Mouse (Mus musculus): ENCODE measurements around the gene Gucy2g. TPM values are rescaled to one million over a fixed set of nuclear protein-coding genes. Genes with fewer than 3 reads are reported as not detected.

The Gucy2g gene
- polyA plus RNA-seq, 2 experiments, result 0.03 TPM; not detected in 1

GRCm38 (mm10) chr19:55251383-55252124 lies 10.5 kb upstream of the Gucy2g start, which contains the start of gene Acsl5:
TSS of gene Acsl5 (plus strand) at chr19:55251938.
- Histone ChIP-seq H3K36me3 (replicated peaks; ENCODE audit: control insufficient read depth, insufficient read depth, low read depth) (no peaks in the 10 kb centered on the region), H3K9ac (replicated peaks) (no peak within 1 kb of the TSS), H3K9me3 (ENCODE audit: control insufficient read depth, low read length) (no peaks in the 10 kb centered on the region), H3K27me3 (ENCODE audit: control insufficient read depth, insufficient read depth, low read length) (no peaks in the 10 kb centered on the region), H3K4me1 (replicated peaks; ENCODE audit: control insufficient read depth in 2 of 2, insufficient read depth in 2 of 2, low read length in 1 of 2) (peaks cover 21 to 25% of the 10 kb centered on the region in 2 experiments), H3K4me2 (ENCODE audit: low read depth) (peak within 1 kb of the TSS; percentile 72), H3K27ac (no peak within 1 kb of the TSS), H3K4me3 (ENCODE audit: insufficient read depth in 1 of 2, low read depth in 2 of 2, low read length in 2 of 2) (no peak within 1 kb of the TSS)
- WGBS (ENCODE audit: insufficient replicate concordance), result 72% methylated on average over 9 of the region's 9 CpGs
- no peak for DNase-seq (ENCODE audit: low read depth in 3 of 3, low spot score in 3 of 3)
- no peak for ATAC-seq (ENCODE audit: insufficient read depth)
- TF ChIP-seq CTCF (IDR thresholded peaks at IDR 0.05; ENCODE audit: low read depth), result no peak
- TF ChIP-seq EP300 (IDR thresholded peaks at IDR 0.05; ENCODE audit: low read depth), result no peak

GRCm38 (mm10) chr19:55250451-55250850 lies 9.4 kb upstream of the Gucy2g start:
- H3K4me2 ChIP-seq (ENCODE audit: low read depth), result no peak overlapping the region
- no peaks in the 10 kb centered on the region for H3K9me3 ChIP-seq (ENCODE audit: control insufficient read depth, low read length)
- peaks cover 21 to 23% of the 10 kb centered on the region in 2 experiments for H3K4me1 ChIP-seq (replicated peaks; ENCODE audit: control insufficient read depth in 2 of 2, insufficient read depth in 2 of 2, low read length in 1 of 2)
- DNase-seq (ENCODE audit: low read depth in 3 of 3, low spot score in 3 of 3), result no peak
- H3K9ac ChIP-seq (replicated peaks), result no peak overlapping the region
- no peak overlapping the region for H3K27ac ChIP-seq
- TF ChIP-seq EP300 (IDR thresholded peaks at IDR 0.05; ENCODE audit: low read depth) (no peak), CTCF (IDR thresholded peaks at IDR 0.05; ENCODE audit: low read depth) (no peak)
- no peaks in the 10 kb centered on the region for H3K36me3 ChIP-seq (replicated peaks; ENCODE audit: control insufficient read depth, insufficient read depth, low read depth)
- WGBS (ENCODE audit: insufficient replicate concordance), result 64% methylated on average over 5 of the region's 5 CpGs
- no peak overlapping the region for H3K4me3 ChIP-seq (ENCODE audit: insufficient read depth in 1 of 2, low read depth in 2 of 2, low read length in 2 of 2)
- H3K27me3 ChIP-seq (ENCODE audit: control insufficient read depth, insufficient read depth, low read length), result no peaks in the 10 kb centered on the region
- ATAC-seq (ENCODE audit: insufficient read depth), result no peak

- no peaks in the 10 kb centered on the region for H3K27me3 ChIP-seq (ENCODE audit: control insufficient read depth, insufficient read depth, low read length)
- no peaks in the 10 kb centered on the region for H3K9me3 ChIP-seq (ENCODE audit: control insufficient read depth, low read length)
- ATAC-seq (ENCODE audit: insufficient read depth), result peak; percentile 44
- TF ChIP-seq CTCF (IDR thresholded peaks at IDR 0.05; ENCODE audit: low read depth) (no peak), EP300 (IDR thresholded peaks at IDR 0.05; ENCODE audit: low read depth) (peak; percentile 28)
- H3K36me3 ChIP-seq (replicated peaks; ENCODE audit: control insufficient read depth, insufficient read depth, low read depth), result no peaks in the 10 kb centered on the region
- no peak for DNase-seq (ENCODE audit: low read depth in 3 of 3, low spot score in 3 of 3)
- H3K4me1 ChIP-seq (replicated peaks; ENCODE audit: control insufficient read depth in 2 of 2, insufficient read depth in 2 of 2, low read length in 1 of 2), result peaks cover 18 to 32% of the 10 kb centered on the region in 2 experiments
- peak overlapping the region; percentile 31; the same call in 1 of the 2 replicates for H3K9ac ChIP-seq (replicated peaks)
- H3K27ac ChIP-seq, result peak overlapping the region; percentile 62
- WGBS (ENCODE audit: insufficient replicate concordance), result 8% methylated on average over 9 of the region's 9 CpGs
- H3K4me2 ChIP-seq (ENCODE audit: low read depth), result peak overlapping the region; percentile 40
- no peak overlapping the region for H3K4me3 ChIP-seq (ENCODE audit: insufficient read depth in 1 of 2, low read depth in 2 of 2, low read length in 2 of 2)
These were observed 7.0 kb upstream of the Gucy2g start for GRCm38 (mm10) chr19:55247991-55248520.

GRCm38 (mm10) chr19:55247563-55247962 lies 6.5 kb upstream of the Gucy2g start:
- ATAC-seq (ENCODE audit: insufficient read depth) (no peak), DNase-seq (ENCODE audit: low read depth in 3 of 3, low spot score in 3 of 3) (no peak)
- Histone ChIP-seq H3K27me3 (ENCODE audit: control insufficient read depth, insufficient read depth, low read length) (no peaks in the 10 kb centered on the region), H3K9me3 (ENCODE audit: control insufficient read depth, low read length) (no peaks in the 10 kb centered on the region), H3K27ac (peak overlapping the region; percentile 62; the same call in 1 of the 2 replicates), H3K9ac (replicated peaks) (no peak overlapping the region), H3K4me3 (ENCODE audit: insufficient read depth in 1 of 2, low read depth in 2 of 2, low read length in 2 of 2) (no peak overlapping the region), H3K36me3 (replicated peaks; ENCODE audit: control insufficient read depth, insufficient read depth, low read depth) (no peaks in the 10 kb centered on the region), H3K4me2 (ENCODE audit: low read depth) (peak overlapping the region; percentile 40), H3K4me1 (replicated peaks; ENCODE audit: control insufficient read depth in 2 of 2, insufficient read depth in 2 of 2, low read length in 1 of 2) (peaks cover 18 to 32% of the 10 kb centered on the region in 2 experiments)
- WGBS (ENCODE audit: insufficient replicate concordance), result 74% methylated on average over 5 of the region's 5 CpGs
- TF ChIP-seq EP300 (IDR thresholded peaks at IDR 0.05; ENCODE audit: low read depth) (no peak), CTCF (IDR thresholded peaks at IDR 0.05; ENCODE audit: low read depth) (no peak)

GRCm38 (mm10) chr19:55244791-55245231 lies 3.8 kb upstream of the Gucy2g start:
- ATAC-seq (ENCODE audit: insufficient read depth) (peak; percentile 65), DNase-seq (ENCODE audit: low read depth in 3 of 3, low spot score in 3 of 3) (no peak)
- Histone ChIP-seq H3K9me3 (ENCODE audit: control insufficient read depth, low read length) (no peaks in the 10 kb centered on the region), H3K4me3 (ENCODE audit: insufficient read depth in 1 of 2, low read depth in 2 of 2, low read length in 2 of 2) (no peak overlapping the region), H3K4me2 (ENCODE audit: low read depth) (no peak overlapping the region), H3K27ac (no peak overlapping the region), H3K27me3 (ENCODE audit: control insufficient read depth, insufficient read depth, low read length) (no peaks in the 10 kb centered on the region), H3K9ac (replicated peaks) (no peak overlapping the region; the same call in 1 of the 2 replicates), H3K36me3 (replicated peaks; ENCODE audit: control insufficient read depth, insufficient read depth, low read depth) (no peaks in the 10 kb centered on the region), H3K4me1 (replicated peaks; ENCODE audit: control insufficient read depth in 2 of 2, insufficient read depth in 2 of 2, low read length in 1 of 2) (peaks cover 14 to 24% of the 10 kb centered on the region in 2 experiments)
- 11% methylated on average over 7 of the region's 7 CpGs for WGBS (ENCODE audit: insufficient replicate concordance)
- TF ChIP-seq EP300 (IDR thresholded peaks at IDR 0.05; ENCODE audit: low read depth), result no peak
- peak; percentile 70 for TF ChIP-seq CTCF (IDR thresholded peaks at IDR 0.05; ENCODE audit: low read depth)
